Mouse (Mus musculus) megakaryocyte, embryonic 14.5 days (primary cell): Measurements from ENCODE around the gene Lama2.

Source experiments
- FLI1 ChIP-seq: IDR thresholded peaks from 2 replicates; pipeline ENCODE4 v1.6.1; 2012; ENCODE audit warnings: low read length, inconsistent platforms, mixed read lengths
- GATA1 ChIP-seq: IDR thresholded peaks from 3 replicates; pipeline ENCODE4 v1.6.1; 2012; ENCODE audit warnings: mixed read lengths, low read length, inconsistent platforms, borderline replicate concordance

DNA sequence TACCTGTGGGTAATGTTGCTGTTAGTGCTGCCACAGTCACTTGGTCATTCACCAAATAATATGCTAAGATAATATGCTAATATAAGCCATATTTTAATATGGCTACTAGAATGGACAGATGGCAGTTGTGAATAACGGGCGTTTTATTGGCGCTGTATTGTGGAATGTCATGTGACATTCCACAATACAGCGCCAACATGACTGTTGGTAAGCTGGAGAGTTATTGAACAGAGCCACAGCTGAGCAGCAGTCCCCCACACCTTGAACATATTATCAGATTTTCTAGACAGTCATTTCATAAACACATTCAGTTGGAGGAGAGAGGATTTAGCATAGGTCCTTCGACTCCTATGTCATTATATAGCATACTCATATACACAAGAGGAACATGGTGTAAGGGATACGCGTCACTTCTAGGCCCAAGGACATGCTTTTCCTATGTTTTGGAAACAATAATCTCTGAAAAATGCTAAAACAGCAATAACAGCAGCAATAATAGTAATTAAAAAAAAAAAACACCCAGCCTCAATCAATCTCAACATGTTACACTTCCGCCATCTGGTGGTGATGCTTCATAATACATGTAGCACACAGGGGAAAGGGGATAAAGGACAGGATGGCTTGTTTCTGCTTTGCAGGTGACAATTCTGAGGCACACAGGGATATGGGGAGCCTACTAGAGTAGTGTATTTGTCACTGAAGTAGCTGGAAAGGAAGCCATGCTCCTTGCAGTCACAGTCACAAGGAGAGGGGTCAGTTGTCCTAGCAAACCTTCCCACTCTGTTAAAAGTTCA, 624.2 kb downstream of the Lama2 start:
- TF ChIP-seq GATA1 (no peak), FLI1 (no peak)
